18 mouse cellular contexts compared by ENCODE assay signal in the genomic region with DNA sequence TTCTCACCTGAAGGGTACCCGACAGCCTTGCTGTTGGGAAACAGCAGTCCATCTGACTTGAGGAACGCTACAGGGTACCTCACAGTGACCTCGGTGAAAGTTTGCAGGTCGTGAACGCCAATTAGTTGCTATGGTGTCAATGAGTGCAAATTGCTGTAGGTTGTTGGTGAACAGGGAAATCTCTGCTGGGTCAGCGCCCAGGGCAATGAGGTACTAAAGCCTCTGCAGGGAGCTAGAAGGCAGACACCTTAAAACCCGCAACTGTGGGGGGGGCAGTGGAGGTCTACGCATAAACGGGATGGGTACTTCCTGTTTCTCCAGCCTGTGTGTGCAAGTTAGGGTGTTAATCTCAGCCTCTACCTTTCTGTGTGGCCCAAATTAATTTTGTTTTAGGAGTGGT.
DNase-seq lines count a peak whose midpoint lies in the region; ATAC-seq lines count a peak whose summit lies in the region.
"Had no signal": no experiment of that assay in that cellular context is flagged by ENCODE, and none has a peak within 500 bp of the region (broad histone marks: within the 10 kb centered on the region; RNA-seq: fewer than 3 reads in every experiment).

No protein-coding gene starts in this region.

- ATAC-seq in common myeloid progenitor, adult 5-6 weeks (replicated peaks; ENCODE audit: low read depth, poor library complexity, severe bottlenecking), result peak; percentile 34; the same call in 1 of the 2 replicates
- ATAC-seq: activated CD4-positive, CD25-positive, alpha-beta regulatory T cell, adult 4 months; forebrain, embryonic 15.5 days; hindbrain, embryonic 16.5 days; Patski had no signal

- no peak overlapping the region for H3K27ac ChIP-seq in embryonic facial prominence, embryonic 10.5 days (replicated peaks)
- H3K27ac ChIP-seq: embryonic facial prominence, embryonic 12.5 days; forebrain, embryonic 15.5 days; heart, embryonic 13.5 days; hindbrain, embryonic 12.5 days had no signal

- H3K9me3 ChIP-seq in embryonic facial prominence, embryonic 10.5 days, result no peaks in the 10 kb centered on the region
- H3K9me3 ChIP-seq: embryonic facial prominence, embryonic 12.5 days; forebrain, embryonic 15.5 days; hindbrain, embryonic 12.5 days had no signal

- H3K4me3 ChIP-seq in embryonic facial prominence, embryonic 10.5 days, result no peak overlapping the region
- H3K4me3 ChIP-seq: embryonic facial prominence, embryonic 12.5 days; forebrain, embryonic 15.5 days; heart, embryonic 13.5 days; hindbrain, embryonic 12.5 days had no signal

- WGBS in embryonic facial prominence, embryonic 10.5 days, result 57% methylated on average over 9 of the region's 9 CpGs

- DNase-seq in embryo, embryonic 10.5 days (ENCODE audit: low spot score), result peak; percentile 15
- no peak for DNase-seq in embryo, embryonic 11 days
- peak; percentile 22 for DNase-seq in hindlimb bud, embryonic 11.5 days (ENCODE audit: extremely low spot score, low read depth, low spot score)
- DNase-seq in retina, postnatal 1 day, result peak; percentile 12
- DNase-seq in cerebellum, adult 9-11 months, result no peak
- no peak for DNase-seq in embryonic facial prominence, embryonic 10.5 days (ENCODE audit: low spot score)
- DNase-seq: adrenal gland, postnatal 25 days; cerebellum, adult 18-20 months; gastrocnemius, postnatal 10 days; heart, postnatal 36 days had no signal

- no peaks in the 10 kb centered on the region for H3K36me3 ChIP-seq in embryonic facial prominence, embryonic 10.5 days (replicated peaks)
- H3K36me3 ChIP-seq: embryonic facial prominence, embryonic 12.5 days; forebrain, embryonic 15.5 days; heart, embryonic 13.5 days; hindbrain, embryonic 12.5 days had no signal

- peaks cover 8% of the 10 kb centered on the region for H3K4me1 ChIP-seq in embryonic facial prominence, embryonic 10.5 days
- H3K4me1 ChIP-seq: embryonic facial prominence, embryonic 12.5 days; forebrain, embryonic 15.5 days; hindbrain, embryonic 12.5 days had no signal

- H3K27me3 ChIP-seq in embryonic facial prominence, embryonic 10.5 days (replicated peaks; ENCODE audit: low read depth, poor library complexity, severe bottlenecking), result no peaks in the 10 kb centered on the region
- H3K27me3 ChIP-seq: embryonic facial prominence, embryonic 12.5 days; forebrain, embryonic 15.5 days; heart, embryonic 13.5 days; hindbrain, embryonic 12.5 days; Patski had no signal

Comparison
In these comparisons a context has a peak if more than half of its experiments do, and no peak if none do; other contexts are left out.
1. DNase-seq: peak in embryo, embryonic 10.5 days (single experiment), hindlimb bud, embryonic 11.5 days (single experiment) and retina, postnatal 1 day (single experiment); none in embryo, embryonic 11 days (single experiment), cerebellum, adult 9-11 months (single experiment) and embryonic facial prominence, embryonic 10.5 days (single experiment).